Mouse (Mus musculus) left cerebral cortex, postnatal 4 days (tissue): ENCODE results near the gene Tbc1d2. TPM values are rescaled to one million over a fixed set of nuclear protein-coding genes. Genes with fewer than 3 reads are reported as not detected.
A peak's percentile ranks its signal among the peaks of the same experiment; 100 is the strongest.

ENCODE experiments used
- DNase-seq: peaks from one replicate; pipeline ENCODE4 v3.0.0-alpha.2; 2022
- intact Hi-C: fragments of 180-260 bp; cut with DNase I; formaldehyde crosslinking; loops from one replicate; pipeline ENCODE4 v1.15.1; 2025
- total RNA-seq, 2 experiments: library from RNA; stranded (reverse); gene quantifications; 2 replicates each; pipeline ENCODE4 v1.2.3; 2021

Gene Tbc1d2
- total RNA-seq, result 1 to 10 TPM; 1.3 to 1.4 TPM

- intact Hi-C loops, result no loop called here
- peak; percentile 91 for DNase-seq
Observed at GRCm38 (mm10) chr4:46650086-46650753, at the start of gene Tbc1d2. Gene Tbc1d2 (minus strand): TSS chr4:46650209.

- no peak for DNase-seq
- intact Hi-C loops, result no loop called here
Observed at GRCm38 (mm10) chr4:46696467-46696866, 46.5 kb upstream of the Tbc1d2 start.

GRCm38 (mm10) chr4:46690565-46690964 is 40.6 kb upstream of the Tbc1d2 start:
- intact Hi-C loops, result no loop called here
- DNase-seq, result peak; percentile 83

DNA sequence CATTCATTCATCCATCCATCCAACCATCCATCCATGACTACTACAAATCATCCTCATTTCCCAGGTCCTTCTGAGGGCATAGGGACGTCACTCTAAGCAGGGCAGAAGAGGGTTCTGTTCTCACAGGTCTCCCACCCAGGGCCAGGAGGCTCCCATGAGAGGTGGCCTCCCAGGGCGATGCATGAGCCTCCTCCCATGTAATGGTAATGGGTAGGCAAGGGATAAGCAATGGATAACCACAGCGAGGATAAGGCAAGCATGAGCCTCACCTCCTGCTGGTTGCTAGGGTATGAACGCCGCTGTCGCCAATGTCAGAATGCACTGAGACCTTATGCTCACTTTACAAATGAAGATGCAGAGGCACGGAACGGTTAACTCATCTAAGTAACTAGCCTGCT is 40.0 kb upstream of the Tbc1d2 start:
- no peak for DNase-seq
- intact Hi-C loops, result no loop called here

GRCm38 (mm10) chr4:46689397-46690022 is 39.5 kb upstream of the Tbc1d2 start:
- intact Hi-C loops, result loop anchor here (5.0 kb wide), 1 partner anchor 348 kb away; no protein-coding TSS in a partner anchor

GRCm38 (mm10) chr4:46688213-46688832 is 38.3 kb upstream of the Tbc1d2 start:
- DNase-seq, result no peak
- intact Hi-C loops, result loop anchor here (5.0 kb wide), 1 partner anchor 349 kb away; no protein-coding TSS in a partner anchor

More at GRCm38 (mm10) chr4:46689397-46690022, 39.5 kb upstream of the Tbc1d2 start:
- DNase-seq, result peak; percentile 78

DNA sequence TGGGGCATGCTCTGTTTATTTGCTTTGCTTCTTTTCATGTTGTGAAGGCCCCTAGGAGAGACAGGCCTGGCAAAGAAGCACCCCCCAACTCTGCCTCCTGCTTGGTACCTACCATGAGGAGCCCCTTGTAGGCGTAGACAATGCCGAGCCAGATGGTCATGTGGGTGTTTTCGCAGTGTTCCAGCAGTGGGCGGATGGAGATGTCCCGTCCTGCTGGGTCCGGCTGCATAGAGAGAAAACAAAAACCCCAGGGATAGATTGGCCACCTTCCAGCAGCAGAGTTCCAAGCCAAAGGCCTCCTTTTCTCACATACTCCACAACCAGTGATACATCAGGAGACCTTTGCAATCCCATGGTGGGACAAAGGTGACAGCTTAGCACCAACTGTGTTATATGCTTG is 34.2 kb upstream of the Tbc1d2 start:
- DNase-seq, result peak; percentile 53
- intact Hi-C loops, result no loop called here

GRCm38 (mm10) chr4:46676646-46677045 is 26.6 kb upstream of the Tbc1d2 start:
- intact Hi-C loops, result no loop called here

GRCm38 (mm10) chr4:46675992-46676391 is 26.0 kb upstream of the Tbc1d2 start:
- DNase-seq, result no peak
- intact Hi-C loops, result no loop called here

More at GRCm38 (mm10) chr4:46676646-46677045, 26.6 kb upstream of the Tbc1d2 start:
- no peak for DNase-seq

DNA sequence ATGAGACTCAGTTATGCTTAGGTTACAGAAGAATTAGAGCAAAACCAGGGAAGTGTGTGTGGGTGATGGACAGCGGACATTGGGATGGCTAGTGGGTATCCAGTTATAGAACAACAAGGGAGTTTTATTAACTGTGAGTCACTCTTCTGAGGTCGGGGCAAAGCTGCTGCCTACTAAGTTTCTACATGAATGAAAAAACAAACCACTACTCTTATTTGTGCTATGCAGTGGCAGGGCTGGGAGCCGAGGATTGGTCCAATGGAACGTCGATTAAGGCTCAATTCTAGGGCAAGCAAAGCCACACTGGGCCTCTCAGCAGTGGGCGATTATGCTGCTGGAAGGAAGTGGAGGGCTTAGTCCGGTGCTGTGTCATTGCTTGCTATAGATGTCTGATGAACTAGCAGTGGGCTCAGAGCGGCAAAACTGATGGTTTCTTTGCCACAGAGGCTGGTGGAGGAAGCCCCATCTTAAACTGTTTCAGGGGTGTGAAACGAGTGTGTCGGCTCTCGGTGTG is 25.3 kb upstream of the Tbc1d2 start:
- intact Hi-C loops, result no loop called here
- DNase-seq, result no peak

GRCm38 (mm10) chr4:46668620-46669019 is 18.6 kb upstream of the Tbc1d2 start:
- DNase-seq, result no peak
- intact Hi-C loops, result no loop called here

- intact Hi-C loops, result no loop called here
- DNase-seq, result no peak
Observed at GRCm38 (mm10) chr4:46666420-46666819, 16.4 kb upstream of the Tbc1d2 start.

- intact Hi-C loops, result no loop called here
- DNase-seq, result peak; percentile 25
Observed at GRCm38 (mm10) chr4:46665371-46665774, 15.4 kb upstream of the Tbc1d2 start.

DNA sequence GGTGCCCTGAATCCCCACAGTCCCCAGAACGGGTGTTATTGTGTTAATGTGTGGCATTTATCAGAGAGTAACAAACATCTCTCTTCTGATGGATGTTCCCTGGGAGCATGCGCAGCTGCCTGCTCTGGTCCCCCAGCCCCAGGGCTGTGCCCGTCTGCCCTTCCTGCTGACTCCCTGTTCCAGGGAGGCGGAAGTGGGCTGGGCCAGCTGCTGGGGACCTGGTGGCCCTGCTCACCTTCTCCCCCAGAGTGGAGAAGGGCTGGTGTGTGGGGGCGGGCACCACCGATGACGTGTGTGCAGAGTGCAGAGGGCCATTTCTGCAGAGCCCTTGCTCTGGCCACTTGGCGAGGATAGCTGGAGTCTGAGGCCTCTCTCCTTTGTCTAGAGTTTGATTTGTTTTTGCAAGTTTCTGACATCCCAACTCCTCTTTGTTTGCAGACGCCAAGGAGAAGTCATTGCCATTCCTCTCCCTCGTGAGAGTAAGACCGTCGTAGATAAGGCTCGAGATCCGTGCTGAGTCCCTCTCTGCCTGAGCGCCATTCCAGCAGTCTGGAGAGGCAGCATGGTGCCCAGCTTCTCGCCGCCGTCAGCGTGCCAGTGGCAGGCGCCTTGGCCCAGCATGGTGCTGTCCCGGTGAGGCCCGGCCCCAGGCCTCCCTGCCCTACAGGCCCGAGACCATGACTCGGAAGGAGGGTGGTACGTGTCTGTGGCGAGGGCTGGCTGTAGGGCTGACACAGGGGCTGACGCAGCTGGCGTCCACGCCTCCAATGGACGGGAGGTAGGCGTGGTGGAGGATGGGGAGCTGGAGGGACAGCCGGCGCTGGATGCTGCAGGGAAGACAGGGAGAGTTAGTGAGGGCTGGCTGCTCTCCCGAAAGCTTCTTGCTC is 14.4 kb upstream of the Tbc1d2 start:
- intact Hi-C loops, result no loop called here
- peak; percentile 57 for DNase-seq

GRCm38 (mm10) chr4:46661433-46661832 is 11.4 kb upstream of the Tbc1d2 start:
- intact Hi-C loops, result no loop called here
- no peak for DNase-seq

- DNase-seq, result no peak
- intact Hi-C loops, result loop anchor here (5.0 kb wide), 1 partner anchor 162 kb away; no protein-coding TSS in a partner anchor
Observed at GRCm38 (mm10) chr4:46658946-46659345, 8.9 kb upstream of the Tbc1d2 start.

DNA sequence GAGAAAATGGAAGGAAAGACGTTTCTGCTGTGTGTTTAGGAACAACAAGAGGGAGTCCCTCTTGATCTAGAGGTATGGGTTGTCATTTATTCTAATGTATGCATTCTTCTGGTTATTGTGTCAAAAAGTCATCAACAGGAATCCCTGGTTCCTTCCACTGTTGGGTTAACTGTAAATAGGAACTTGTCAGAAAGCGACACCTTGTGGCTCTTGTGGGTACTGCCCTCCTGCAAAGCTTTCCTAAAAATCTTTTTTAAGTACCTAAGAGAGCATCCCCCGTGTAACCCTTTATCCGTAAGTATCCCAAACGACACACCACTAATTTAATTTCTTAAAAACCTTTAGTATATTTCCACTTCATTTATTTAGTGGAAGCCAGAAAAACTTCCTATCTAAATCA is 7.1 kb upstream of the Tbc1d2 start:
- intact Hi-C loops, result loop anchor here (2.0 to 5.0 kb wide), 2 partner anchors 40 to 160 kb away; no protein-coding TSS in a partner anchor
- peak; percentile 81 for DNase-seq

DNA sequence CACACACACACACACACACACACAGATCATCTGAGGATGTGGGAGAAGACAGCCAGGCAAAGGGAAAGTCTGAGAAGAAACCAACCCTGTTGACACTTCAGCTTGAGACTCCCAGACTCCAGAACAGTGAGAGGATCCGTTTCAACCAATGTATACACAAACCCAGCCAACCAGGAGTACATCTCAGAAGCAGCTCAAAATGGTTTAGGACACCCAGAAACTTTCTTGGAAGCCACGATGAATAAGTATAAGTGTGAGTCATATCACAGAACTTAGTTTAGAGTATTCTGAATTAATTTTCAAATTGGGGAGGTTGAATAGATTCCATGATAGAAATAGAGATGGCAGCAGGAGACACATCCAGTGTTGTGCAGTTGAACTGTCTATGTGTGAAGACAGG is 5.9 kb upstream of the Tbc1d2 start:
- no peak for DNase-seq
- intact Hi-C loops, result loop anchor here (2.0 to 5.0 kb wide), 2 partner anchors 39 to 159 kb away; no protein-coding TSS in a partner anchor

DNA sequence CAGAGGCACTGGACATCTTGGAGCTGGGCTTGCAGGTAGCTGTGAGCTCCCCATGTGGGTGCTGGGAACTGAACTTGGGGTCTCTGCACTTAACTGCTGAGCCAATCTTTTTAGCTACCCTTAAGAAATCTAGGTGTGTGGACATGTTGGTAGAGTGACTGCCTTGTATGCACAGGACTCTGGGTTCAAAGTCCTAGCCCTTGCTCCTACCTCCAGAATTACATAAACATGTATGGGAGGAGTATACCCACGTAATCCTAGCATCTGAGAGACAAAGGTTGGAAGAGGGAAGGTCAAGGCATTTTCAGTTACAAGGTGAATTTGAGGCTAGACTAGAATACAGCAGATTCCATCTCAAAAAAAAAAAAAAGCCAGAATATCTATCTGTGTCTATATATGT is 5.3 kb upstream of the Tbc1d2 start:
- intact Hi-C loops, result loop anchor here (5.0 kb wide), 1 partner anchor 158 kb away; no protein-coding TSS in a partner anchor
- DNase-seq, result no peak

DNA sequence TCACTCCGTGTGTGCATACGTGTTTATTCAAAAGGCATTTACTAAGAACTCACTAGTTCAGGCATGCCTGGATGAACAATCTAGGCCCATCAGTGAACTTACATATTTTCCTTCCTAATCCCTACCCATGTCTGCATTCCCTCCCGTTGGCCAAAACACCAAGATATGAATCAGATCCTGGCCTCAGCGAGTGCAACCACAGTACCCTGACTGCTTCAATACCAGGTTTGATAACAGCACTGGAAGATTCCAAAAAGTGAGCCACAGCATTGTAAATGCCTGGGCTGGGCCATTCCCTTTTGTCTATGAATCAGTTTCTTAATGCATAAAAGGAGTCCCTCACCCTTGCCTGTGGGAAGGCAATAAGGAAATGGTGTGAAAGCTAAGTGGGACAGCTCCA is 848 bp downstream of the Tbc1d2 start:
- DNase-seq, result no peak
- intact Hi-C loops, result no loop called here
